Mouse (Mus musculus) myocyte (in vitro differentiated cells): ENCODE results near the gene Rnaseh2a.

ENCODE experiments used
- E2F4 ChIP-seq: IDR thresholded peaks from one replicate; pipeline ENCODE4 v1.6.1; 2011; ENCODE audit warnings: mild to moderate bottlenecking, control low read depth, moderate library complexity; ENCODE audit not compliant: insufficient read depth
- MAX ChIP-seq: IDR thresholded peaks from one replicate; pipeline ENCODE4 v1.6.1; 2011; ENCODE audit warnings: low read depth, mild to moderate bottlenecking, control low read depth
- POLR2A ChIP-seq: IDR thresholded peaks from one replicate; pipeline ENCODE4 v1.6.1; 2011; ENCODE audit warnings: low read depth, mild to moderate bottlenecking, control low read depth, moderate library complexity; ENCODE audit not compliant: insufficient read length
- TCF12 ChIP-seq: IDR thresholded peaks from one replicate; pipeline ENCODE4 v1.6.1; 2011; ENCODE audit warnings: mild to moderate bottlenecking, control low read depth; ENCODE audit not compliant: poor library complexity, insufficient read depth, severe bottlenecking
- USF1 ChIP-seq: IDR thresholded peaks from one replicate; pipeline ENCODE4 v1.6.1; 2011; ENCODE audit warnings: low read depth, mild to moderate bottlenecking, control low read depth, moderate library complexity

DNA sequence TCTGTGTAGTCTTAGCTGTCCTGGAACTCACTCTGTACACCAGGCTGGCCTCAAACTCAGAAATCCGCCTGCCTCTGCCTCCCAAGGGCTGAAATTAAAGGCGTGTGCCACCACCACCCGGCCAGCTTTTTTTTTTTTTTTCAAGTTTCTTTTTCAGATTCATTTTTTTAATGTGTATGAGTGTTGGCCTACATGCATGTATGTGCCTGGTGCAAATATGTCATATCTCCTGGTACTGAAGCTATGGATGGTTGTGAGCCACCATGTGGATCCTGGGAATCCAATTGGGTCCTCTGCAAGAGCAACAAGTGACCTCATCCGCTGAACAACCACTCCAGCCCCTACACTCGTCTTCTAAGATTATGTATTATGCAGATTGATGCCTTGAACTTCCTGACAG is 17.8 kb upstream of the Rnaseh2a start:
- no peak for TF ChIP-seq MAX
- TF ChIP-seq USF1, result no peak
- no peak for TF ChIP-seq POLR2A
- no peak for TF ChIP-seq TCF12
- TF ChIP-seq E2F4, result no peak
